Mouse (Mus musculus) hindbrain, embryonic 15.5 days (tissue): Measurements from ENCODE around the gene Rnps1. TPM values are rescaled to one million over a fixed set of nuclear protein-coding genes. Genes with fewer than 3 reads are reported as not detected.
"Not testable (repeated sequence)": the region's sequence is repeated elsewhere in the genome, so short reads cannot be mapped to it uniquely, and the experiment has no call there.

Experiments used
- ATAC-seq: fragments of 200-750 bp; cut with Nextera tagmentation; 2 replicates; pipeline ENCODE4 v1.8.0; 2017; ENCODE audit warnings: low read depth, moderate number of reproducible peaks, moderate TSS enrichment; ENCODE audit not compliant: low FRiP score
- H3K27ac ChIP-seq: fragments of 300-500 bp; sonication (generic); replicated peaks from 2 replicates; pipeline ENCODE4 v1.5.1; 2015; ENCODE audit warnings: mild to moderate bottlenecking, inconsistent platforms
- H3K27me3 ChIP-seq: fragments of 300-500 bp; sonication (generic); 2 replicates; pipeline ENCODE4 v1.6.1; 2015; ENCODE audit warnings: control low read depth, inconsistent platforms
- H3K36me3 ChIP-seq: fragments of 300-500 bp; sonication (generic); 2 replicates; pipeline ENCODE4 v1.6.1; 2015; ENCODE audit warnings: control low read depth, inconsistent platforms
- H3K4me1 ChIP-seq: fragments of 300-500 bp; sonication (generic); replicated peaks from 2 replicates; pipeline ENCODE4 v1.6.1; 2015; ENCODE audit warnings: control low read depth, inconsistent platforms
- H3K4me2 ChIP-seq: fragments of 300-500 bp; sonication (generic); 2 replicates; pipeline ENCODE4 v1.6.1; 2015; ENCODE audit warnings: moderate library complexity, mild to moderate bottlenecking, inconsistent platforms
- H3K4me3 ChIP-seq: fragments of 300-500 bp; sonication (generic); 2 replicates; pipeline ENCODE4 v1.5.1; 2015; ENCODE audit warnings: mild to moderate bottlenecking, inconsistent platforms
- H3K9ac ChIP-seq: fragments of 300-500 bp; sonication (generic); 2 replicates; pipeline ENCODE4 v1.6.1; 2015; ENCODE audit warnings: inconsistent platforms
- H3K9me3 ChIP-seq: fragments of 300-500 bp; sonication (generic); 2 replicates; pipeline ENCODE4 v1.6.1; 2016; ENCODE audit warnings: control low read depth, inconsistent platforms
- WGBS: fragments of 180-500 bp; shearing (Covaris S2); methylation state at CpG from one replicate; pipeline ENCODE4 v1.1.7; 2015; 5-methylcytosine and 5-hydroxymethylcytosine counted together
- polyA plus RNA-seq: library from polyadenylated mRNA; unstranded; fragments of >200 nt; fragmentation: Nextera tagmentation; extraction: Ambion mirVana; gene quantifications from 2 replicates; pipeline ENCODE4 v1.2.1, GENCODE M21; 2015

Gene Rnps1
- polyA plus RNA-seq, 1 experiment from 2014 or later, result 335 TPM

- Histone ChIP-seq H3K4me1 (peaks cover 27% of the 10 kb centered on the region), H3K4me2 (peak overlapping the region; percentile 63), H3K27ac (peak overlapping the region; percentile 92; the same call in 1 of the 2 replicates), H3K4me3 (peak overlapping the region; percentile 72)
- not testable (repeated sequence) for H3K9me3 ChIP-seq, H3K27me3 ChIP-seq, ATAC-seq, H3K9ac ChIP-seq, H3K36me3 ChIP-seq
- WGBS, result 49% methylated on average over 10 of the region's 10 CpGs
These were observed 41.3 kb downstream of the Rnps1 start for GRCm38 (mm10) chr17:24455523-24456206.

DNA sequence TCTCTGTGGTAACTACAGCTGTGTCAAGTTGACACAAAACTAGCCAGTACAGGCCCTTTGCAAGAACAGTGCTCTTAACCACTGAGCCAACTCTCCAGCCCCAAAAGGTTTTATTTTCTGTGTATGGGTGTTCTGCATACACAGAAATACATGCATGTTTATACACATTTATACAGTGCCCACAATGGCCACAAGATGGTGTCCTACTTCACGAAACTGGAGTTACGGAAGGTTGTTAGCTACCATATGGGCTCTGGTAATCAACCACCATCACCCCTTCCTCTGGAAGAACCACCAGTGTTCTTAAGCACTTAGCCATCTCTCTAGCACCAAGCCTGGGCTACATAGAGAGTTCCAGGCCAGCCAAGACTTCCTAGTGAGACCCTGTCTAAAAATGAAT, 47.2 kb downstream of the Rnps1 start:
- Histone ChIP-seq H3K4me3 (no peak overlapping the region), H3K4me2 (no peak overlapping the region), H3K27me3 (no peaks in the 10 kb centered on the region), H3K9me3 (no peaks in the 10 kb centered on the region), H3K27ac (no peak overlapping the region), H3K9ac (no peak overlapping the region), H3K4me1 (no peaks in the 10 kb centered on the region), H3K36me3 (no peaks in the 10 kb centered on the region)
- 83% methylated on average over 2 of the region's 2 CpGs for WGBS
- no peak for ATAC-seq

DNA sequence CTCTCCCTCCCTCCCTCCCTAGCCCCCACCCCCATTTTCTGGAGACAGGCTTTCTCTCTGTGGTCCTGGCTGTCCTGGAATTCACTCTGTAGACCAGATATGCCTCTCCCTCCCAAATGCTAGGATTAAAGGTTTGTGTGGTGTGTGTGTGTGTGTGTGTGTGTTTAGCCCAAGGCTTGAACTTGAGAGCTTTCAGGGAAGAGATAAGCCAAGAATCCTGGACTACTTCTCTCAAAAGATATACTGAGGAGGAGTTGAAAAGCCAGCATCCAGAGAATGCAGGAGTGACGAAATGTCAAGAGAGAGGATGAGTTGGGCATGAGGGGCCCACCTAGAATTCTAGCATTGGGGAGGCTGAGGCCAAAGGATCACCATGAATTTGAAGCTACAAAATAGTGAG, 48.6 kb downstream of the Rnps1 start:
- Histone ChIP-seq H3K4me3 (no peak overlapping the region), H3K9me3 (no peaks in the 10 kb centered on the region), H3K4me2 (no peak overlapping the region), H3K27ac (no peak overlapping the region), H3K36me3 (no peaks in the 10 kb centered on the region), H3K9ac (no peak overlapping the region), H3K27me3 (no peaks in the 10 kb centered on the region), H3K4me1 (no peaks in the 10 kb centered on the region)
- WGBS, result 85% methylated on average over 1 of the region's 1 CpGs
- ATAC-seq, result no peak

GRCm38 (mm10) chr17:24463374-24464133, 49.2 kb downstream of the Rnps1 start:
- H3K36me3 ChIP-seq, result no peaks in the 10 kb centered on the region
- no peak for ATAC-seq
- H3K27ac ChIP-seq, result no peak overlapping the region
- no peak overlapping the region for H3K9ac ChIP-seq
- H3K4me3 ChIP-seq, result no peak overlapping the region
- no peak overlapping the region for H3K4me2 ChIP-seq
- no peaks in the 10 kb centered on the region for H3K4me1 ChIP-seq
- H3K27me3 ChIP-seq, result no peaks in the 10 kb centered on the region
- no peaks in the 10 kb centered on the region for H3K9me3 ChIP-seq
- 66% methylated on average over 6 of the region's 6 CpGs for WGBS

GRCm38 (mm10) chr17:24468636-24469246, 54.4 kb downstream of the Rnps1 start:
- no peak overlapping the region for H3K4me3 ChIP-seq
- H3K9me3 ChIP-seq, result no peaks in the 10 kb centered on the region
- 96% methylated on average over 5 of the region's 5 CpGs for WGBS
- ATAC-seq, result no peak
- H3K27me3 ChIP-seq, result no peaks in the 10 kb centered on the region
- H3K4me1 ChIP-seq, result peaks cover 26% of the 10 kb centered on the region
- no peak overlapping the region for H3K27ac ChIP-seq
- H3K9ac ChIP-seq, result no peak overlapping the region
- H3K36me3 ChIP-seq, result no peaks in the 10 kb centered on the region
- H3K4me2 ChIP-seq, result no peak overlapping the region

DNA sequence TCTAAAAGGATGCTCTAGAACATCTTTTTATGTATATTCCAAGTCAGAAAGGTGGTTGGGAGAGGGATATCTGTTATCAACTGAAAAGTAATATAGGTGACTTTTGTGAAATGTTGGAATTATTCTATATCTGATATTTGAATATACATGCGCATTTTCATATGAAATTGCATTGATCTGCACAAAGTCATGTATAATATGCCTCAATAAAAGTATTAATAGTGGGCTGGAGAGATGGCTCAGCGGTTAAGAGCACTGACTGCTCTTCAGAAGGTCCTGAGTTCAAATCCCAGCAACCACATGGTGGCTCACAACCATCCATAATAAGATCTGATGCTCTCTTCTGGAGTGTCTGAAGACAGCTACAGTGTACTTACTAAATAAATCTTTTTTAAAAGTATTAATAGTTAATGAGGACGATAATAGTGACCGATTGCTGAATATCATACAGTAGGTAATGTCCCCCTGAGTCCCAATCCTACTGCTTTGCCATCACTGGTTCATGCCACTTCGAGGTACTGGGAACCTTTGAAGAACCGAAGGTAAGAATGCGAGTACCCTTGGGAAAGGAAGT, 55.1 kb downstream of the Rnps1 start:
- ATAC-seq, result no peak

DNA sequence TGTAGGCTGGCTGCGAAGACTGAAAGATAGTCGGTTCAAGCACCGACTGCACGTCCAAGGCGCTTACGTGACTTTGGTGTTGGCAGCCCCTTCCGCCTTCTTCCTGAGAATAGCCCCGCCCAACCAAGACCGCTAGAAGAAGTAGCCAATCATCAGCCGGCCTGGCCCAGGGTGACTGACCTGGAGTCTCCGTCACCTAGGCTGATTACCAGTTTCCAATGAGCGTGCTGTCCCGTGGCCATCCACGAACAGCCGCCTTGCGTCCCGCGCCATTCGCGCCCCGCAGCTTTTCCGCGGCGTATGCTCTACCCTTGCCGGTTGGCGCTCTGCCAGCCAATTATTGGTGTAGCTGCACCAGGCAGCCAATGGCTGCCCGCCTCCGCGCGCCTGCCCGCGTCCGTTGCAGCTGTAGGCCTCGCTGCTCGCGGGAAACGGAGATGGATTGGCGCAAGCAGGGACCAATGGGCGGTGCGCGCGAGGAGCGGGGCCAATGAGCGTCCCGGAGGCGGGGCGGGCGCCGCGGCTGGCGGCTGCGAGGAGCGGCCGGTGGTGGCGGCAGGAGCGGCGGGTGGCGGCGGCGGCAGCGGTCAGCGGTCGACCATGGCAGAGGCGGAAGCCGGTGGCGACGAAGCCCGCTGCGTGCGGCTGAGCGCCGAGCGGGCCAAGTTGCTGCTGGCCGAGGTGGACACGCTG, 55.7 kb downstream of the Rnps1 start, which contains the start of the genes E4f1 and Pgp:
Gene E4f1, minus strand, starts transcription at position 404 of the 693 bp plus-strand sequence.
Gene Pgp, plus strand, starts transcription at position 483 of the 693 bp plus-strand sequence.
- peak within 1 kb of the TSS; percentile 94 for H3K4me2 ChIP-seq
- peak; percentile 97 for ATAC-seq
- H3K4me1 ChIP-seq, result peaks cover 35% of the 10 kb centered on the region
- peaks cover 11% of the 10 kb centered on the region; the same call in 1 of the 2 replicates for H3K36me3 ChIP-seq
- H3K4me3 ChIP-seq, result peak within 1 kb of the TSS; percentile 89
- H3K9me3 ChIP-seq, result no peaks in the 10 kb centered on the region
- under 1% methylated on average over 65 of the region's 75 CpGs for WGBS
- H3K27me3 ChIP-seq, result no peaks in the 10 kb centered on the region
- H3K27ac ChIP-seq, result peak within 1 kb of the TSS; percentile 92
- H3K9ac ChIP-seq, result peak within 1 kb of the TSS; percentile 88

More for the DNA sequence above, 55.1 kb downstream of the Rnps1 start:
- no peaks in the 10 kb centered on the region for H3K27me3 ChIP-seq
- H3K4me1 ChIP-seq, result peaks cover 32% of the 10 kb centered on the region
- H3K36me3 ChIP-seq, result 0 out of 2 replicates have a peak, but pooled peaks cover 5% of the 10 kb centered on the region
- peak overlapping the region; percentile 89 for H3K4me3 ChIP-seq
- peak overlapping the region; percentile 92 for H3K27ac ChIP-seq
- WGBS, result 16% methylated on average over 7 of the region's 7 CpGs
- peak overlapping the region; percentile 94 for H3K4me2 ChIP-seq
- peak overlapping the region; percentile 58 for H3K9ac ChIP-seq
- no peaks in the 10 kb centered on the region for H3K9me3 ChIP-seq

- Histone ChIP-seq H3K27me3 (no peaks in the 10 kb centered on the region), H3K4me3 (peak overlapping the region; percentile 89), H3K4me1 (peaks cover 35% of the 10 kb centered on the region), H3K9me3 (no peaks in the 10 kb centered on the region), H3K4me2 (peak overlapping the region; percentile 94), H3K27ac (peak overlapping the region; percentile 92), H3K9ac (peak overlapping the region; percentile 88), H3K36me3 (peaks cover 19% of the 10 kb centered on the region)
- under 1% methylated on average over 68 of the region's 68 CpGs for WGBS
- peak; percentile 7; the same call in 1 of the 2 replicates for ATAC-seq
These were observed 56.5 kb downstream of the Rnps1 start for GRCm38 (mm10) chr17:24470701-24471527.

- Histone ChIP-seq H3K4me1 (peaks cover 36% of the 10 kb centered on the region), H3K4me3 (peak overlapping the region; percentile 1; the same call in 1 of the 2 replicates), H3K4me2 (peak overlapping the region; percentile 94), H3K9ac (no peak overlapping the region), H3K27ac (no peak overlapping the region), H3K27me3 (no peaks in the 10 kb centered on the region), H3K36me3 (peaks cover 30% of the 10 kb centered on the region), H3K9me3 (no peaks in the 10 kb centered on the region)
- ATAC-seq, result no peak
- WGBS, result 81% methylated on average over 4 of the region's 4 CpGs
These were observed 58.1 kb downstream of the Rnps1 start for GRCm38 (mm10) chr17:24472512-24472911.

DNA sequence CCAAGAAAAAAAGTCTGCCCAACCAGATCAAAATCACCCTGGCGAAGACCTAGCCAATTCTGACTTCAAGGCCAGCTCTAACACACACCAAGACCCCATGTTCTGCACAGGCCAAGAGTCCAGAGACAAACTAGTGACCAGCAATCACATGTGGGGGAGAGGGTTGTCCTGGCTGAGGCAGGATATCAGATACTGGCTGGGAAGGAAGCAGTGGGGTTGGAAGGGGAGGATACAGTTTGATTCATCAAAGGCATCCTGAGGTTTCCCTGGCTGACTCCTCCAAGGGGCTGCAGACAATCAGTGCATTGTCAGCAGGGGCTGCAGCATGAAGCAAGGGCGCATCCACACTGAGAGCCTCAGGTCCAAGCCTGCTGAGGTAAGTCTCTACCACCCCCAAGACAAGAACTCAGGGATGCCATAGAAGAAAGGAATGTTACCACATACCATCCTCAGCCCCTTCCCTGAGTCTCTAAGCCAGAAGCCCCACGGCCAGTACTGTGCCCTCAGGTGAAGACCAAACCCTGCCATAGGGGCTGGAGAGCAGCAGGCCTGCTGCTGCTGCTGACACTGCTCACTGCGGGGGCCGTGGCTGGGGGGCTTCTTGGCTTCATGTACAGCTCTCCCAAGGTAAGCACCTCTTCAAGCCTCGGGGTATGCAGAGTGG, 59.4 kb downstream of the Rnps1 start, which contains the start of gene Bricd5:
Gene Bricd5, plus strand, starts transcription at position 273 of the 664 bp plus-strand sequence.
- ATAC-seq, result no peak
- Histone ChIP-seq H3K36me3 (peaks cover 30% of the 10 kb centered on the region), H3K9ac (no peak within 1 kb of the TSS), H3K9me3 (no peaks in the 10 kb centered on the region), H3K27ac (0 out of 2 replicates have a peak within 1 kb of the TSS, but pooled peaks have one; percentile 25), H3K4me2 (peak within 1 kb of the TSS; percentile 94), H3K4me1 (peaks cover 45% of the 10 kb centered on the region), H3K4me3 (peak within 1 kb of the TSS; percentile 1; the same call in 1 of the 2 replicates), H3K27me3 (no peaks in the 10 kb centered on the region)
- 79% methylated on average over 6 of the region's 6 CpGs for whole genome bisulfite sequencing
